Mouse (Mus musculus) small intestine, adult 2 months (tissue): ENCODE results near the gene Ppp2r2c. TPM values are rescaled to one million over a fixed set of nuclear protein-coding genes. Genes with fewer than 3 reads are reported as not detected.

ENCODE experiments used
- H3K27ac ChIP-seq: fragments of 200-500 bp; 2 replicates; pipeline ENCODE4 v1.5.1; 2012; ENCODE audit warnings: low read depth, low read length, control low read depth, inconsistent platforms; ENCODE audit not compliant: insufficient read depth
- H3K27me3 ChIP-seq: fragments of 200-500 bp; 2 replicates; pipeline ENCODE4 v1.6.1; 2012; ENCODE audit warnings: mild to moderate bottlenecking, moderate library complexity, low read length, inconsistent platforms; ENCODE audit not compliant: control insufficient read depth, insufficient read depth
- H3K36me3 ChIP-seq: fragments of 200-500 bp; 2 replicates; pipeline ENCODE4 v1.6.1; 2012; ENCODE audit warnings: mild to moderate bottlenecking, low read length, control low read depth, inconsistent platforms; ENCODE audit not compliant: control insufficient read depth, insufficient read depth
- H3K4me1 ChIP-seq: fragments of 200-500 bp; 2 replicates; pipeline ENCODE4 v1.6.1; 2012; ENCODE audit warnings: low read length, inconsistent platforms, mixed read lengths; ENCODE audit not compliant: control insufficient read depth, insufficient read depth, insufficient read length
- H3K4me3 ChIP-seq: fragments of 200-500 bp; 2 replicates; pipeline ENCODE4 v1.5.1; 2012; ENCODE audit warnings: low read depth, mild to moderate bottlenecking, control low read depth, inconsistent platforms, low read length, moderate library complexity
- CTCF ChIP-seq: fragments of 200-500 bp; IDR thresholded peaks from 2 replicates; pipeline ENCODE4 v1.5.1; 2012; ENCODE audit warnings: low read depth, mild to moderate bottlenecking, control low read depth, inconsistent platforms, low read length, moderate library complexity, mixed read lengths; ENCODE audit not compliant: insufficient replicate concordance, insufficient read length; ENCODE audit errors: extremely low read depth
- POLR2A ChIP-seq: fragments of 200-500 bp; IDR thresholded peaks from 2 replicates; pipeline ENCODE4 v1.6.1; 2012; ENCODE audit warnings: low read depth, mild to moderate bottlenecking, control low read depth, inconsistent platforms, low read length, moderate library complexity
- WGBS: fragments of 180-500 bp; shearing (Covaris S2); methylation state at CpG from one replicate; pipeline ENCODE4 v1.1.7; 2018; 5-methylcytosine and 5-hydroxymethylcytosine counted together
- polyA plus RNA-seq: library from polyadenylated mRNA; depleted of rRNA; stranded (reverse); fragments of >200 nt; gene quantifications from 2 replicates; pipeline ENCODE4 v1.2.3, GENCODE M21; 2012

Ppp2r2c gene
- polyA plus RNA-seq, 1 experiment = 0.89 TPM

DNA sequence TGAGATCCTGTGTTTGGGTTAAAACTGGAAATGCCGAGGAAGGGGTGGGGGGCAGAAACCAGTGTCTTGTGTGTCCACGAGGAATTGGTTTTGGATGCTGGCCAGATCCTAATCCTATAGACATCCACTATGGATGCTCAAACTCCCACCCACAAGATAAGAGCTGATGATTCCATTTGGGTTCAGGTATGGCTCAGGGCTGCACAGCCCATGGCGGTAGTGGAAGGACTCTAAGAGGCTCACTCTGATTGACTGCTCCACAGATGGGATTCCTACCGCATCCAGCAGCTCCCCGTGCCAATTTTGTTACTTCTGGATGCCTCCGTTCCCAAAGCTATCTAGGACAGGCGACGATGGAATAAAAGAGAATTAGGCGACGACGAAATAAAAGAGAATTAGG lies 20.6 kb downstream of the Ppp2r2c start:
- H3K4me1 ChIP-seq = no peaks in the 10 kb centered on the region
- TF ChIP-seq CTCF (no peak), POLR2A (no peak)
- no peak overlapping the region for H3K27ac ChIP-seq
- H3K4me3 ChIP-seq = no peak overlapping the region
- WGBS = 85% methylated on average over 11 of the region's 11 CpGs
- H3K27me3 ChIP-seq = no peaks in the 10 kb centered on the region
- H3K36me3 ChIP-seq = no peaks in the 10 kb centered on the region

DNA sequence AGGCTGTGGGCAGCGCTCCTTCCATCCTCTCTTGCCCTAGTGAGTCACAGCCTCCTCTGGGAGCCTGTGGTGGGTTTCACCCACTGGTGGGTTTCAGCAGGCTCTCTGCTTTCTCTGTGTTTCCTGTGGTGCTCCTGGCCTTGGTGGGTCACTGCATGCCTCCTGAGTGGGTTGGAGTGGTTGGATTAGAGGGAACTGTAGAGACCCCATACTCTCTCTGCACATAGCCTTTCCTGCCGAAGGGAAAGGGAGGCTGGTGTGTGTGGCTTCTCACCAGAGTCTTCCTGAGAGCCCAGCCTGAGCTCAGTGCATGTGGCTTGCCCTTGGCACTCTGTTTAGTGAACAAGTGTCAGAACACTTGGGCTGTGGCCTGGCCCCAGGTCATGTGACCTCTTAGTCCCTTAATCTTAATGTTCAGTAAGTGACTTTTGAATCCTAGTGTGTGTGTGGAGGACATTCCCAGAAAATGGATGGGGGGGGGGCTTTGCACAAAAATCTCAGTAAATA lies 21.1 kb downstream of the Ppp2r2c start:
- Histone ChIP-seq H3K4me3 (no peak overlapping the region), H3K27ac (no peak overlapping the region), H3K36me3 (no peaks in the 10 kb centered on the region), H3K27me3 (no peaks in the 10 kb centered on the region), H3K4me1 (no peaks in the 10 kb centered on the region)
- 77% methylated on average over 2 of the region's 2 CpGs for WGBS
- TF ChIP-seq POLR2A (no peak), CTCF (no peak)

DNA sequence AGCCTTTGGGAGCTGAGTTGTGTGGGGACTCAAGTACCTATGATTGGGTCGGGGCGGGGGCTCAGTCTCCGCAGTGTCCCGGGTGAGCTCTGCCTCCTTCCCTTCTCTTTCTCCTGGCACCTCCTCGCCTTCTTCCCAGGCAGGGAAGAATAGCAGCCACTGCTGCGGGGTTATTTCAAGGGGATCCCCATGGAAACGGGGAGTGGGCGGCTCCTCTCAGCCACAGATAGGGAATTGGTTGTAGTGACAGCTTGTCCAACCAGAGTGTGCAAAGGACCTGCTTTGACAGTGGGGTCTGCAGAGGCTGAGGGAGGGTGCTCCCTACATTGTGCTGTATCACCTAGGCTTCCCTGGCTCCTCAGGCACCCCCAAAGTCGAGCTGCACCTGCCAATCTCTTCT lies 22.5 kb downstream of the Ppp2r2c start:
- no peak for TF ChIP-seq CTCF
- no peak for TF ChIP-seq POLR2A
- no peaks in the 10 kb centered on the region for H3K27me3 ChIP-seq
- no peaks in the 10 kb centered on the region for H3K36me3 ChIP-seq
- WGBS = 36% methylated on average over 9 of the region's 9 CpGs
- no peak overlapping the region for H3K27ac ChIP-seq
- no peak overlapping the region for H3K4me3 ChIP-seq
- H3K4me1 ChIP-seq = no peaks in the 10 kb centered on the region

DNA sequence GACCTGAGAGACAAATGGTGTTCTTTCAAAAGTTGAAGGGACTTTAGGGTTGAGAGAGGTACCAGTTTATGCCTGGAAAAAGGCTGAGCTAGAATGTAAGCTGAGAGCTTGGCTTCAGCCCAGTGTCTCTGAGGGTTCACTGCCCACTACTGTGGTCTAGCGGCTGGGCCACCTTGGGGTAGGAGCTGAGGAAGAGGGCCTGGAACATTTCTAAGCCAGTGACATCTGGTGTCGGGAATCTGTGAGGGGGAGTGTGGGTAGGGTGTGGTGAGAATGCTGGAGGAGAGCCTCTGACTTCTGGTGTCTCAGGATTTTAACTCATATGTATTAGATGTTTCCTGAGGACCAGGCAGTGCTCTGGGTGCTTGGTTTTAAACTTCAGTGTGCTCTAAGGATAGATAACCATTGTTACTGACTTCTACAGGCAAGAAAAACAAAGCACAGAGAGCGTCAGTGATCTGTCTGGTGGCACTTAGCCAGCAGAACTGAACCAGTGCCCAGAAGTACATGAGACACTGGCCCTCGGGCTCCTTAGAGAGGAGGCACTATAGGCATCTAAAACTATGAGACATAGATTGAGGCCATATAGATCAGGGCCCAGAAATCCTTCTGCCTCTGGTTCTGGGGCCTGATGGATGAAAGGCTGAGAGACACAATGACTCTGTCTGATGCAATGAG lies 23.6 kb downstream of the Ppp2r2c start:
- Histone ChIP-seq H3K4me3 (no peak overlapping the region), H3K4me1 (no peaks in the 10 kb centered on the region), H3K27ac (no peak overlapping the region), H3K36me3 (no peaks in the 10 kb centered on the region), H3K27me3 (no peaks in the 10 kb centered on the region)
- 47% methylated on average over 4 of the region's 4 CpGs for whole genome bisulfite sequencing
- no peak for TF ChIP-seq POLR2A
- no peak for TF ChIP-seq CTCF

DNA sequence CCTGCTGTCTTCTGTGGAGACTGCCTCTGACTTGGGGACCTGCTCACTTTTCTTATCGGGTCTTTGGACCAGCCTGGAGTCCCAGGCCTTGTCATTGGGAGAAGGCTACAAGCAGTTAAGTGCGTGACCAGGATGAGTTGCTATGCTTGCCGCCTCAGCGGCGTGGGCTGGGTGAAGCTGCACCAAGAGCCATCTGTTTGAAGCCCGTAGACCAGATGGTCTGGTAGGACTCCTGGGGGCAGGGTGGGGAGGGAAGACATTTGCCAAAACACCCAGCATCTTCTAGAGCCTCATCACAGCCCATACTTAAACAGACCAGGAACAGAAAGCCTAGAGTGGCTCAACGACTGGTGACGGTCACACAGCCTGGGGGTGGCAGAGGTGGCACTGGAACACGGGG lies 24.9 kb downstream of the Ppp2r2c start:
- H3K27ac ChIP-seq = no peak overlapping the region
- no peaks in the 10 kb centered on the region for H3K4me1 ChIP-seq
- no peak overlapping the region for H3K4me3 ChIP-seq
- H3K27me3 ChIP-seq = no peaks in the 10 kb centered on the region
- TF ChIP-seq POLR2A (no peak), CTCF (no peak)
- WGBS = 75% methylated on average over 9 of the region's 9 CpGs
- no peaks in the 10 kb centered on the region for H3K36me3 ChIP-seq

DNA sequence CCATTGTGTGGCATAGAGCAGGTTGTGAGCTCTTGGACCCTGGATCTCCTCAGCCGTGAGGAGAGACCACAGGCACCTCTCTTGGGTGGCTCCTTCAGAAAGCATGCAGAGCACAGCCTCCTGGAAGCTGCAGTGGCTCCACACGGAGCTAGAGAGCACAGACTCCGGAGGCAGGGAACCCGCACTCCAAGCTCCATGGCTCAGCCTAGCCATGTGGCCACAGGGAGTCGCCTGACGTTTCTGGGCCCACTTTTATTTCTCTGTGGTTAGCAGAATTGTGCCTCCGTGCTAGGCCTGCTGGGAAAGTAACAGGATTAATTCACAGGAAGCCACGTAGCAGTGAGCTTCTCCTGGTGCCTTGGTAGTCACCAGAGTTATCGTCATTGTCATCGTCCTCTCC lies 25.8 kb downstream of the Ppp2r2c start:
- H3K4me3 ChIP-seq = no peak overlapping the region
- H3K27ac ChIP-seq = no peak overlapping the region
- 56% methylated on average over 10 of the region's 10 CpGs for whole genome bisulfite sequencing

DNA sequence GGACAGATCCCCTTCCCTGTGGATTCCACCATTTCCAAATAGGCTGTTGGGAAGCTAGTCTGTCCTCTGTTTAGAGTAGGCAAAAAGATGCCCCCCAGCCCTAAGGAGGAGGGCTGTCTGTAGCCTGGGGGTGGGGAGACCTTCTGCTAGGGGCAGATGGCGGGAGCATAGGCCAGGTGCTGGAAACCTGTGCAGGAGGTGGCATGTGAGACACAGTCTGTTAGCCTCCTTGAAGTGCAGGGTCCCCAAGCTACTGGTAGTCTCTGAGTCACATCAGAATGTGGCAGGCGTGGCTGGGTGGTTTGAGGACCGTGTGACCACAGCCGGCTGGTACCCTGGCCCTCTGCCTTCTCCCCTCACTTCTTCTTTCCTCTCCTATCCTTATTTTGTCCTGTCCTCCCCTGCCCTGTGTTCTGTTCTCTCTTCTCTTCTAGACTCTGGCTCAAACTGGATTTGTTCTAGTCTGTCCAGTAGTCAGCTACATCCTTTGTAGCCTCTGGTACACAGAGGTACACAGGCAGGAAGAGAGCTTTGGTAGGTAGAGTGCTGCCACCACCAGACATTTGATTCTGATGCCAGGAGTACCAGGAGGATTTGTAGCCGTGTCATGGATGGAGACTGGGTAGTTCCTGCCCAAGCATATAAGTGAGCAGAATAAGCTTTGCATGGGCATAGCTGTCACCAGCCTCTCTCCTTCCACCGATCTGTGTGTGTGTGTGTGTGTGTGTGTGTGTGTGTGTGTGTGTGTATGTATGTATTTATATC lies 26.5 kb downstream of the Ppp2r2c start:
- Histone ChIP-seq H3K4me1 (no peaks in the 10 kb centered on the region), H3K27ac (no peak overlapping the region), H3K27me3 (no peaks in the 10 kb centered on the region), H3K4me3 (no peak overlapping the region), H3K36me3 (no peaks in the 10 kb centered on the region)
- 66% methylated on average over 6 of the region's 6 CpGs for WGBS
- TF ChIP-seq POLR2A = no peak
- TF ChIP-seq CTCF = no peak

More for the DNA sequence above, 25.8 kb downstream of the Ppp2r2c start:
- H3K27me3 ChIP-seq = no peaks in the 10 kb centered on the region
- TF ChIP-seq POLR2A (no peak), CTCF (no peak)
- no peaks in the 10 kb centered on the region for H3K4me1 ChIP-seq
- no peaks in the 10 kb centered on the region for H3K36me3 ChIP-seq
